Mouse (Mus musculus): ENCODE results near the gene 1190002N15Rik. TPM values are rescaled to one million over a fixed set of nuclear protein-coding genes. Genes with fewer than 3 reads are reported as not detected.
A peak's percentile ranks its signal among the peaks of the same experiment; 100 is the strongest.

The 1190002N15Rik gene
- polyA plus RNA-seq, 1 experiment from 2014 or later = 2.4 TPM

DNA sequence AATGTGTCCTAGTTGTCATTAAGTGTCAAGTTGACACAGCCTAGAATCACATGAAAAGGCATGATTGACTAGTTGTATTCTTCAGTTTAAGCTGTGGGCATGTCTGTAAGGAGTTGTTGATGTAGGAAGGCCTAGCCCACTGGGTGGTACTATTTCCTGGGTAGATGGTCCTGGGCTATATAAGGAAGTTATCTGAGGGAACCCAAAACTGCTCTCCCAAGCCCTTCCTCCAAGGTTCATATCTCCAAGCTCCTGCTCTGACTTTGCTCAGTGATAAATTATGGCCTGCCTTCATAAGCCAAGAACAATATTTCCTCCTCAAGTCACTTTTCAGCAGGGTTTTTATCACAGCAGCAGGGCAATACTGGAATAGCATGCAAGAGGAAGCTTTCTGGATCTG, 18.4 kb upstream of the 1190002N15Rik start:
- H3K27ac ChIP-seq (ENCODE audit: low read length) = peak overlapping the region; percentile 76
- no peak overlapping the region for H3K4me2 ChIP-seq (ENCODE audit: low read depth, low read length)

GRCm38 (mm10) chr9:94550493-94551095, 12.7 kb upstream of the 1190002N15Rik start:
- ATAC-seq (ENCODE audit: low read depth) = no peak
- H3K4me1 ChIP-seq (ENCODE audit: control insufficient read depth, low read depth, low read length) = peaks cover 4% of the 10 kb centered on the region; the same call in 1 of the 2 replicates
- H3K9me3 ChIP-seq (replicated peaks; ENCODE audit: control insufficient read depth, low read length) = no peaks in the 10 kb centered on the region
- H3K36me3 ChIP-seq (ENCODE audit: control insufficient read depth, insufficient read depth) = no peaks in the 10 kb centered on the region
- H3K4me3 ChIP-seq (ENCODE audit: low read depth, low read length) = no peak overlapping the region
- no peak overlapping the region for H3K27ac ChIP-seq (ENCODE audit: low read length)
- H3K9ac ChIP-seq (ENCODE audit: low read depth, low read length) = no peak overlapping the region
- 64% methylated on average over 2 of the region's 2 CpGs for WGBS (ENCODE audit: insufficient replicate concordance)
- H3K4me2 ChIP-seq (ENCODE audit: low read depth, low read length) = no peak overlapping the region
- H3K27me3 ChIP-seq (ENCODE audit: control insufficient read depth, insufficient read depth, low read depth, low read length) = no peaks in the 10 kb centered on the region

More for the DNA sequence above, 18.4 kb upstream of the 1190002N15Rik start:
- ATAC-seq (ENCODE audit: low read depth) = peak; percentile 89
- no peaks in the 10 kb centered on the region for H3K9me3 ChIP-seq (replicated peaks; ENCODE audit: control insufficient read depth, low read length)
- no peak overlapping the region for H3K4me3 ChIP-seq (ENCODE audit: low read depth, low read length)
- H3K9ac ChIP-seq (ENCODE audit: low read depth, low read length) = no peak overlapping the region
- no peaks in the 10 kb centered on the region for H3K27me3 ChIP-seq (ENCODE audit: control insufficient read depth, insufficient read depth, low read depth, low read length)
- peaks cover 21% of the 10 kb centered on the region for H3K4me1 ChIP-seq (ENCODE audit: control insufficient read depth, low read depth, low read length)
- H3K36me3 ChIP-seq (ENCODE audit: control insufficient read depth, insufficient read depth) = no peaks in the 10 kb centered on the region

GRCm38 (mm10) chr9:94543881-94544280, 6.0 kb upstream of the 1190002N15Rik start:
- Histone ChIP-seq H3K27ac (ENCODE audit: low read length) (no peak overlapping the region), H3K36me3 (ENCODE audit: control insufficient read depth, insufficient read depth) (no peaks in the 10 kb centered on the region), H3K9me3 (replicated peaks; ENCODE audit: control insufficient read depth, low read length) (no peaks in the 10 kb centered on the region), H3K4me2 (ENCODE audit: low read depth, low read length) (no peak overlapping the region), H3K9ac (ENCODE audit: low read depth, low read length) (no peak overlapping the region), H3K4me3 (ENCODE audit: low read depth, low read length) (no peak overlapping the region), H3K27me3 (ENCODE audit: control insufficient read depth, insufficient read depth, low read depth, low read length) (no peaks in the 10 kb centered on the region), H3K4me1 (ENCODE audit: control insufficient read depth, low read depth, low read length) (peaks cover 12% of the 10 kb centered on the region)
- WGBS (ENCODE audit: insufficient replicate concordance) = 53% methylated on average over 4 of the region's 4 CpGs
- ATAC-seq (ENCODE audit: low read depth) = no peak

- ATAC-seq (ENCODE audit: low read depth) = no peak
- Histone ChIP-seq H3K4me2 (ENCODE audit: low read depth, low read length) (peak overlapping the region; percentile 7; the same call in 1 of the 2 replicates), H3K27me3 (ENCODE audit: control insufficient read depth, insufficient read depth, low read depth, low read length) (no peaks in the 10 kb centered on the region), H3K9ac (ENCODE audit: low read depth, low read length) (no peak overlapping the region), H3K9me3 (replicated peaks; ENCODE audit: control insufficient read depth, low read length) (no peaks in the 10 kb centered on the region), H3K27ac (ENCODE audit: low read length) (no peak overlapping the region), H3K4me3 (ENCODE audit: low read depth, low read length) (no peak overlapping the region), H3K36me3 (ENCODE audit: control insufficient read depth, insufficient read depth) (no peaks in the 10 kb centered on the region), H3K4me1 (ENCODE audit: control insufficient read depth, low read depth, low read length) (peaks cover 12% of the 10 kb centered on the region)
- WGBS (ENCODE audit: insufficient replicate concordance) = 29% methylated on average over 10 of the region's 10 CpGs
Measured at GRCm38 (mm10) chr9:94540343-94541095, 2.6 kb upstream of the 1190002N15Rik start.

- Histone ChIP-seq H3K4me2 (ENCODE audit: low read depth, low read length) (peak overlapping the region; percentile 98), H3K36me3 (ENCODE audit: control insufficient read depth, insufficient read depth) (no peaks in the 10 kb centered on the region), H3K27me3 (ENCODE audit: control insufficient read depth, insufficient read depth, low read depth, low read length) (no peaks in the 10 kb centered on the region), H3K4me1 (ENCODE audit: control insufficient read depth, low read depth, low read length) (peaks cover 15% of the 10 kb centered on the region), H3K9ac (ENCODE audit: low read depth, low read length) (peak overlapping the region; percentile 89), H3K27ac (ENCODE audit: low read length) (no peak overlapping the region; the same call in 1 of the 2 replicates), H3K9me3 (replicated peaks; ENCODE audit: control insufficient read depth, low read length) (no peaks in the 10 kb centered on the region), H3K4me3 (ENCODE audit: low read depth, low read length) (peak overlapping the region; percentile 92)
- ATAC-seq (ENCODE audit: low read depth) = no peak
- WGBS (ENCODE audit: insufficient replicate concordance) = 46% methylated on average over 8 of the region's 8 CpGs
Measured at GRCm38 (mm10) chr9:94539346-94539865, 1.5 kb upstream of the 1190002N15Rik start.

- no peaks in the 10 kb centered on the region for H3K36me3 ChIP-seq (ENCODE audit: control insufficient read depth, insufficient read depth)
- ATAC-seq (ENCODE audit: low read depth) = peak; percentile 10
- peak overlapping the region; percentile 98 for H3K4me2 ChIP-seq (ENCODE audit: low read depth, low read length)
- H3K27ac ChIP-seq (ENCODE audit: low read length) = peak overlapping the region; percentile 98
- H3K4me1 ChIP-seq (ENCODE audit: control insufficient read depth, low read depth, low read length) = peaks cover 20% of the 10 kb centered on the region
- peak overlapping the region; percentile 89 for H3K9ac ChIP-seq (ENCODE audit: low read depth, low read length)
- under 1% methylated on average over 22 of the region's 22 CpGs for WGBS (ENCODE audit: insufficient replicate concordance)
- H3K4me3 ChIP-seq (ENCODE audit: low read depth, low read length) = peak overlapping the region; percentile 92
- H3K9me3 ChIP-seq (replicated peaks; ENCODE audit: control insufficient read depth, low read length) = no peaks in the 10 kb centered on the region
- no peaks in the 10 kb centered on the region for H3K27me3 ChIP-seq (ENCODE audit: control insufficient read depth, insufficient read depth, low read depth, low read length)
Measured at GRCm38 (mm10) chr9:94538823-94539143, 902 bp upstream of the 1190002N15Rik start.

- under 1% methylated on average over 93 of the region's 103 CpGs for WGBS (ENCODE audit: insufficient replicate concordance)
Measured at GRCm38 (mm10) chr9:94537051-94537917, 597 bp downstream of the 1190002N15Rik start.

GRCm38 (mm10) chr9:94536261-94536905, 1.5 kb downstream of the 1190002N15Rik start:
- H3K4me2 ChIP-seq (ENCODE audit: low read depth, low read length) = peak overlapping the region; percentile 98
- peak overlapping the region; percentile 92 for H3K4me3 ChIP-seq (ENCODE audit: low read depth, low read length)
- no peaks in the 10 kb centered on the region for H3K9me3 ChIP-seq (replicated peaks; ENCODE audit: control insufficient read depth, low read length)
- no peaks in the 10 kb centered on the region for H3K27me3 ChIP-seq (ENCODE audit: control insufficient read depth, insufficient read depth, low read depth, low read length)
- 1% methylated on average over 15 of the region's 15 CpGs for WGBS (ENCODE audit: insufficient replicate concordance)
- peak overlapping the region; percentile 98 for H3K27ac ChIP-seq (ENCODE audit: low read length)
- H3K9ac ChIP-seq (ENCODE audit: low read depth, low read length) = peak overlapping the region; percentile 89
- H3K4me1 ChIP-seq (ENCODE audit: control insufficient read depth, low read depth, low read length) = peaks cover 23% of the 10 kb centered on the region
- ATAC-seq (ENCODE audit: low read depth) = no peak
- H3K36me3 ChIP-seq (ENCODE audit: control insufficient read depth, insufficient read depth) = no peaks in the 10 kb centered on the region

More at GRCm38 (mm10) chr9:94537051-94537917, 597 bp downstream of the 1190002N15Rik start:
- Histone ChIP-seq H3K9me3 (replicated peaks; ENCODE audit: control insufficient read depth, low read length) (no peaks in the 10 kb centered on the region), H3K4me1 (ENCODE audit: control insufficient read depth, low read depth, low read length) (peaks cover 23% of the 10 kb centered on the region), H3K36me3 (ENCODE audit: control insufficient read depth, insufficient read depth) (no peaks in the 10 kb centered on the region), H3K4me3 (ENCODE audit: low read depth, low read length) (peak overlapping the region; percentile 92), H3K27ac (ENCODE audit: low read length) (peak overlapping the region; percentile 98), H3K27me3 (ENCODE audit: control insufficient read depth, insufficient read depth, low read depth, low read length) (no peaks in the 10 kb centered on the region), H3K9ac (ENCODE audit: low read depth, low read length) (peak overlapping the region; percentile 89), H3K4me2 (ENCODE audit: low read depth, low read length) (peak overlapping the region; percentile 98)
- peak; percentile 30 for ATAC-seq (ENCODE audit: low read depth)
